In the genomic region with DNA sequence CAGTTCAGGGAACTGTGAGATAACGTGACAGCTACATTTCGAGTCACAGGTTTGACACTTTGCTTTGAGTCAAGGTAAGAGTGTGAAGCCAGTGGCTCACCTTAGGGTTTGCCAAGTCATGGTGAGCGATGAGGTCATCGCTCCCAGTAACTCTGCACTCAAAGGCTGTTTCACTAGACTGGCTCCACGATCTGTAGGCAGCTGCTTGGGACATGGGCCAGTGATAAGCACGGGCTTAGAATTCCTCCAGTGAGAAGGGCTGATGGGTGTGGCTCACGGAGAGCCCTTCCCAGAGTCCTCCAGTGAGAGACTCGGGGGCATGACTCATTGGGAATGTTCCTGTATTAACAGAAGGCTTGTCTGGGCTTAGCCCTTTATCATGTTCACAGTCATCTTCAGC, we compare ENCODE assay signal across 8 mouse cellular contexts. TPM values are rescaled to one million over a fixed set of nuclear protein-coding genes. Genes with fewer than 3 reads are reported as not detected.
DNase-seq lines count a peak whose midpoint lies in the region; ATAC-seq and TF ChIP-seq lines count a peak whose summit lies in the region.
"Had no signal": no experiment of that assay in that cellular context is flagged by ENCODE, and none has a peak within 500 bp of the region (broad histone marks: within the 10 kb centered on the region; RNA-seq: fewer than 3 reads in every experiment).

No protein-coding gene starts in this region.

- no peak overlapping the region for H3K9ac ChIP-seq in intestine, postnatal 0 days (ENCODE audit: low read depth, low read length)
- no peak overlapping the region for H3K9ac ChIP-seq in midbrain, postnatal 0 days (replicated peaks; ENCODE audit: low read length, poor library complexity, severe bottlenecking)
- H3K9ac ChIP-seq: neural tube, embryonic 12.5 days had no signal

- ATAC-seq in erythroblast, adult 5-6 weeks (replicated peaks; ENCODE audit: low FRiP score, poor library complexity, severe bottlenecking): 0 out of 2 replicates have a peak, but pooled peaks have one; percentile 44
- peak; percentile 93 for ATAC-seq in intestine, postnatal 0 days
- ATAC-seq in midbrain, postnatal 0 days (ENCODE audit: low FRiP score): no peak

- H3K27me3 ChIP-seq in intestine, postnatal 0 days (replicated peaks; ENCODE audit: control insufficient read depth, insufficient read depth, low read length): no peaks in the 10 kb centered on the region
- no peaks in the 10 kb centered on the region for H3K27me3 ChIP-seq in myocyte (ENCODE audit: control insufficient read depth, insufficient read depth, insufficient read length)
- no peaks in the 10 kb centered on the region for H3K27me3 ChIP-seq in cerebellum, adult 2 months (ENCODE audit: control insufficient read depth, insufficient read depth, low read length)
- no peaks in the 10 kb centered on the region for H3K27me3 ChIP-seq in midbrain, postnatal 0 days (ENCODE audit: insufficient read depth, low read length)
- H3K27me3 ChIP-seq: neural tube, embryonic 12.5 days had no signal

- peak; percentile 32 for TF ChIP-seq POLR2A in myocyte (IDR thresholded peaks at IDR 0.05; ENCODE audit: insufficient read length, low read depth)
- no peak for TF ChIP-seq POLR2A in cerebellum, adult 2 months (IDR thresholded peaks at IDR 0.05; ENCODE audit: borderline replicate concordance, insufficient read depth, low read length)

- H3K4me3 ChIP-seq in intestine, postnatal 0 days (ENCODE audit: low read depth, low read length): no peak overlapping the region
- H3K4me3 ChIP-seq in myocyte: no peak overlapping the region
- no peak overlapping the region for H3K4me3 ChIP-seq in cerebellum, adult 2 months (replicated peaks; ENCODE audit: insufficient read depth, low read depth, low read length)
- no peak overlapping the region for H3K4me3 ChIP-seq in midbrain, postnatal 0 days (ENCODE audit: low read depth, low read length)
- H3K4me3 ChIP-seq: neural tube, embryonic 12.5 days had no signal

- no peaks in the 10 kb centered on the region for H3K9me3 ChIP-seq in intestine, postnatal 0 days (ENCODE audit: control insufficient read depth)
- H3K9me3 ChIP-seq in midbrain, postnatal 0 days (ENCODE audit: low read length): no peaks in the 10 kb centered on the region
- H3K9me3 ChIP-seq: neural tube, embryonic 12.5 days had no signal

- H3K36me3 ChIP-seq in intestine, postnatal 0 days (ENCODE audit: control insufficient read depth, insufficient read depth): no peaks in the 10 kb centered on the region
- H3K36me3 ChIP-seq in myocyte (ENCODE audit: control insufficient read depth, insufficient read depth): no peaks in the 10 kb centered on the region
- 0 out of 2 replicates have a peak, but pooled peaks cover 2% of the 10 kb centered on the region for H3K36me3 ChIP-seq in midbrain, postnatal 0 days (ENCODE audit: insufficient read depth, low read length)
- H3K36me3 ChIP-seq: neural tube, embryonic 12.5 days had no signal

- TF ChIP-seq CTCF in intestine, postnatal 0 days (IDR thresholded peaks at IDR 0.05; ENCODE audit: low read depth): no peak
- TF ChIP-seq CTCF in cerebellum, adult 2 months (IDR thresholded peaks at IDR 0.05; ENCODE audit: borderline replicate concordance, insufficient read depth, low read depth, low read length): no peak
- TF ChIP-seq CTCF in midbrain, postnatal 0 days (IDR thresholded peaks at IDR 0.05): no peak

- no peak overlapping the region for H3K27ac ChIP-seq in intestine, postnatal 0 days (ENCODE audit: low read depth, low read length)
- H3K27ac ChIP-seq in cerebellum, adult 2 months (ENCODE audit: insufficient read depth, low read length): no peak overlapping the region
- H3K27ac ChIP-seq in midbrain, postnatal 0 days (ENCODE audit: low read depth, low read length): no peak overlapping the region
- H3K27ac ChIP-seq: neural tube, embryonic 12.5 days had no signal

- no peak overlapping the region for H3ac ChIP-seq in myocyte (ENCODE audit: control insufficient read depth, insufficient read length)

- no peaks in the 10 kb centered on the region for H3K4me1 ChIP-seq in intestine, postnatal 0 days (replicated peaks; ENCODE audit: control insufficient read depth, insufficient read depth, low read length)
- no peaks in the 10 kb centered on the region; the same call in 1 of the 2 replicates for H3K4me1 ChIP-seq in cerebellum, adult 2 months (ENCODE audit: control insufficient read depth, insufficient read depth, low read length)
- H3K4me1 ChIP-seq in midbrain, postnatal 0 days (ENCODE audit: insufficient read depth, low read length): no peaks in the 10 kb centered on the region
- H3K4me1 ChIP-seq: neural tube, embryonic 12.5 days had no signal

- WGBS in intestine, postnatal 0 days: 49% methylated on average over 8 of the region's 8 CpGs
- WGBS in cerebellum, adult 2 months: 70% methylated on average over 8 of the region's 8 CpGs
- 90% methylated on average over 8 of the region's 8 CpGs for WGBS in midbrain, postnatal 0 days

- no peak overlapping the region for H3K4me2 ChIP-seq in intestine, postnatal 0 days (replicated peaks; ENCODE audit: low read depth)
- peak overlapping the region; percentile 49 for H3K4me2 ChIP-seq in myocyte (ENCODE audit: low read depth)
- H3K4me2 ChIP-seq in midbrain, postnatal 0 days (ENCODE audit: low read depth, low read length, poor library complexity, severe bottlenecking): no peak overlapping the region
- H3K4me2 ChIP-seq: neural tube, embryonic 12.5 days had no signal

- H3K79me2 ChIP-seq in myocyte (ENCODE audit: control insufficient read depth, insufficient read depth): no peaks in the 10 kb centered on the region

- DNase-seq in ZHBTc4 (ENCODE audit: low read depth, low spot score): peak; percentile 94
- no peak for DNase-seq in cerebellum, adult 2 months
- DNase-seq in midbrain, postnatal 0 days (ENCODE audit: low spot score): no peak
- no peak for DNase-seq in ovary, postnatal 36 days (ENCODE audit: low spot score)

TF ChIP-seq in myocyte, 11 proteins besides CTCF, POLR2A, EP300 and RAD21:
- TF ChIP-seq TCF3 (IDR thresholded peaks at IDR 0.05; ENCODE audit: insufficient read length, low read depth): no peak
- TF ChIP-seq MYOD1 (IDR thresholded peaks at IDR 0.05; ENCODE audit: control insufficient read depth in 1 of 3, insufficient read length in 2 of 3, low read depth in 2 of 3): peak in 2 of 3 experiments; percentile 68 to 78
- TF ChIP-seq E2F4 (IDR thresholded peaks at IDR 0.05; ENCODE audit: insufficient read depth): no peak
- peak; percentile 18 for TF ChIP-seq TCF12 (IDR thresholded peaks at IDR 0.05; ENCODE audit: insufficient read depth, poor library complexity, severe bottlenecking)
- TF ChIP-seq MYOG (IDR thresholded peaks at IDR 0.05; ENCODE audit: control insufficient read depth in 1 of 3, insufficient read depth in 1 of 3, insufficient read length in 2 of 3, low read depth in 2 of 3): peak in 2 of 3 experiments; percentile 64 to 88
- TF ChIP-seq REST (IDR thresholded peaks at IDR 0.05; ENCODE audit: insufficient read depth, insufficient read length): no peak
- no peak for TF ChIP-seq USF1 (IDR thresholded peaks at IDR 0.05; ENCODE audit: low read depth)

RNA-seq across cellular contexts. Expression of a gene that starts 16.7 kb away (rescaled TPM):
- total RNA-seq in erythroblast, adult 5-6 weeks (2015; ENCODE audit: low replicate concordance): 1.5 and 2.1 TPM in 2 replicates
- 2.8 TPM in 1 of 2 replicates, not detected in the other for total RNA-seq in erythroblast, adult 5-6 weeks (2017; ENCODE audit: low replicate concordance)
- polyA plus RNA-seq in intestine, postnatal 0 days (2015; fragmentation: Nextera tagmentation; extraction: Ambion mirVana): 2.7 and 4.7 TPM in 2 replicates
- polyA plus RNA-seq in myocyte (2012; fragmentation: generic; extraction: Trizol): 1.7 TPM
- 17.9 and 20.3 TPM in 2 replicates for polyA plus RNA-seq in cerebellum, adult 2 months (2012; rRNA removed)
- 35.7 and 43.9 TPM in 2 replicates for total RNA-seq in midbrain, postnatal 0 days (2014; rRNA removed)
- 91.0 and 98.8 TPM in 2 replicates for polyA plus RNA-seq in midbrain, postnatal 0 days (2015; fragmentation: Nextera tagmentation; extraction: Ambion mirVana)

RNA-seq across cellular contexts. Expression of a gene that starts 26.7 kb away (rescaled TPM):
- 0.77 and 1.3 TPM in 2 replicates for total RNA-seq in erythroblast, adult 5-6 weeks (2015; ENCODE audit: low replicate concordance)
- 0.28 and 0.85 TPM in 2 replicates for total RNA-seq in erythroblast, adult 5-6 weeks (2017; ENCODE audit: low replicate concordance)
- polyA plus RNA-seq in intestine, postnatal 0 days (2015; fragmentation: Nextera tagmentation; extraction: Ambion mirVana): 0.18 and 0.24 TPM in 2 replicates
- polyA plus RNA-seq in myocyte (2012; fragmentation: generic; extraction: Trizol): 0.12 TPM
- 0.23 and 0.38 TPM in 2 replicates for polyA plus RNA-seq in cerebellum, adult 2 months (2012; rRNA removed)
- 5.4 and 7.7 TPM in 2 replicates for total RNA-seq in midbrain, postnatal 0 days (2014; rRNA removed)
- polyA plus RNA-seq in midbrain, postnatal 0 days (2015; fragmentation: Nextera tagmentation; extraction: Ambion mirVana): 0.44 and 0.63 TPM in 2 replicates

RNA-seq across cellular contexts. Expression of a gene that starts 38.5 kb away (rescaled TPM):
- not detected in 2 replicates for total RNA-seq in erythroblast, adult 5-6 weeks (2015; ENCODE audit: low replicate concordance)
- total RNA-seq in erythroblast, adult 5-6 weeks (2017; ENCODE audit: low replicate concordance): not detected in 2 replicates
- 0.22 and 0.25 TPM in 2 replicates for polyA plus RNA-seq in intestine, postnatal 0 days (2015; fragmentation: Nextera tagmentation; extraction: Ambion mirVana)
- polyA plus RNA-seq in myocyte (2012; fragmentation: generic; extraction: Trizol): 0.20 TPM
- polyA plus RNA-seq in cerebellum, adult 2 months (2012; rRNA removed): 0.18 and 0.41 TPM in 2 replicates
- total RNA-seq in midbrain, postnatal 0 days (2014; rRNA removed): 12.0 and 14.9 TPM in 2 replicates
- 7.5 and 8.0 TPM in 2 replicates for polyA plus RNA-seq in midbrain, postnatal 0 days (2015; fragmentation: Nextera tagmentation; extraction: Ambion mirVana)

RNA-seq across cellular contexts. Expression of a gene that starts 40.5 kb away (rescaled TPM):
- total RNA-seq in erythroblast, adult 5-6 weeks (2015; ENCODE audit: low replicate concordance): 14.2 and 20.1 TPM in 2 replicates
- total RNA-seq in erythroblast, adult 5-6 weeks (2017; ENCODE audit: low replicate concordance): 15.5 and 24.4 TPM in 2 replicates
- polyA plus RNA-seq in intestine, postnatal 0 days (2015; fragmentation: Nextera tagmentation; extraction: Ambion mirVana): 7.5 and 7.8 TPM in 2 replicates
- polyA plus RNA-seq in myocyte (2012; fragmentation: generic; extraction: Trizol): 5.7 TPM
- polyA plus RNA-seq in cerebellum, adult 2 months (2012; rRNA removed): 8.2 and 10.1 TPM in 2 replicates
- total RNA-seq in midbrain, postnatal 0 days (2014; rRNA removed): 53.9 and 71.2 TPM in 2 replicates
- 33.7 and 37.6 TPM in 2 replicates for polyA plus RNA-seq in midbrain, postnatal 0 days (2015; fragmentation: Nextera tagmentation; extraction: Ambion mirVana)

RNA-seq across cellular contexts. Expression of a gene that starts 53.0 kb away (rescaled TPM):
- total RNA-seq in erythroblast, adult 5-6 weeks (2015; ENCODE audit: low replicate concordance): not detected in 2 replicates
- 0.28 and 0.94 TPM in 2 replicates for total RNA-seq in erythroblast, adult 5-6 weeks (2017; ENCODE audit: low replicate concordance)
- polyA plus RNA-seq in intestine, postnatal 0 days (2015; fragmentation: Nextera tagmentation; extraction: Ambion mirVana): 1.2 and 2.3 TPM in 2 replicates
- polyA plus RNA-seq in myocyte (2012; fragmentation: generic; extraction: Trizol): 0.92 TPM
- polyA plus RNA-seq in cerebellum, adult 2 months (2012; rRNA removed): 0.22 and 0.29 TPM in 2 replicates
- not detected in 2 replicates for total RNA-seq in midbrain, postnatal 0 days (2014; rRNA removed)
- 4.4 and 4.6 TPM in 2 replicates for polyA plus RNA-seq in midbrain, postnatal 0 days (2015; fragmentation: Nextera tagmentation; extraction: Ambion mirVana)
